In the genomic region with DNA sequence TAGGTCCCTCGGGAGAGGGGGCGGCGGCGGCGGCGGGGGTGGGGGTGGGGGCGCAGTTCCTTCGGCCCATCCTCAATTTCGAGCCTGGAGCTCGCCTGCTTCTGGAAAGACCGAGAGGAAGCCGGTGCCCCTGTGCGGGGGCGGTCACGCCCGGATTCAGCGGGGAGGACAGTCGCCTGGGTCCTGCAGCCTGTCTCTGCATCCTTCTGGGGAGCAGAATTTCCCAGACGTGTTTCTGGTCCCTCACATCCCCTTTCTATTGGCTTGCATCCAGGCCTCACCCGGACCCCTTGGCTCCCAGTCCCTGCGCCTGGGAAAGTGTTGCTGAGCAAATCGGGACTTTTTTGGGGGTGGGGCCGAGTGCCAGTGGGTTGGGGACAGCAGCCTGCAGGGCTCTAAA, we compare ENCODE assay signal across 8 mouse cellular contexts. TPM values are rescaled to one million over a fixed set of nuclear protein-coding genes. Genes with fewer than 3 reads are reported as not detected.
DNase-seq lines count a peak whose midpoint lies in the region; ATAC-seq lines count a peak whose summit lies in the region.

No protein-coding gene starts in this region.

- H3K4me2 ChIP-seq in heart, embryonic 15.5 days: peak overlapping the region; percentile 95
- peak overlapping the region; percentile 80 for H3K4me2 ChIP-seq in midbrain, embryonic 14.5 days (ENCODE audit: low read length)

- peak; percentile 29 for DNase-seq in cerebellum, adult 11-12 months
- no peak for DNase-seq in cerebellum, adult 9-10 months
- peak; percentile 11 for DNase-seq in urinary bladder, postnatal 25 days (ENCODE audit: low spot score)
- DNase-seq in urinary bladder, adult 2 months (ENCODE audit: low spot score): no peak
- peak; percentile 16 to 67 for DNase-seq in left cerebral cortex, postnatal 10 days (ENCODE audit: extremely low spot score in 1 of 2, low spot score in 2 of 2)
- peak; percentile 59 for DNase-seq in midbrain, embryonic 14.5 days

- H3K9ac ChIP-seq in heart, embryonic 15.5 days: peak overlapping the region; percentile 65
- H3K9ac ChIP-seq in midbrain, embryonic 14.5 days (replicated peaks; ENCODE audit: low read length): peak overlapping the region; percentile 73

- WGBS in heart, embryonic 15.5 days: 0% methylated on average over 23 of the region's 23 CpGs
- WGBS in midbrain, embryonic 14.5 days: 0% methylated on average over 16 of the region's 23 CpGs

- no peaks in the 10 kb centered on the region for H3K36me3 ChIP-seq in heart, embryonic 15.5 days
- no peaks in the 10 kb centered on the region for H3K36me3 ChIP-seq in midbrain, embryonic 14.5 days (ENCODE audit: control insufficient read depth, insufficient read depth, low read length)

- ATAC-seq in heart, embryonic 15.5 days (replicated peaks; ENCODE audit: insufficient number of reproducible peaks, insufficient read depth, low FRiP score, low read depth): peak; percentile 28
- peak; percentile 67 for ATAC-seq in midbrain, embryonic 14.5 days (ENCODE audit: low FRiP score, low TSS enrichment)
- no peak for ATAC-seq in megakaryocyte progenitor cell, adult 5-6 weeks (replicated peaks; ENCODE audit: poor library complexity)

- peak overlapping the region; percentile 79 for H3K4me3 ChIP-seq in heart, embryonic 15.5 days
- H3K4me3 ChIP-seq in midbrain, embryonic 14.5 days (replicated peaks; ENCODE audit: low read depth, low read length): peak overlapping the region; percentile 59

- H3K27ac ChIP-seq in heart, embryonic 15.5 days: peak overlapping the region; percentile 54; the same call in 1 of the 2 replicates
- no peak overlapping the region for H3K27ac ChIP-seq in midbrain, embryonic 14.5 days (replicated peaks; ENCODE audit: low read depth, low read length)

- H3K4me1 ChIP-seq in heart, embryonic 15.5 days (replicated peaks): peaks cover 14% of the 10 kb centered on the region
- H3K4me1 ChIP-seq in midbrain, embryonic 14.5 days (ENCODE audit: control insufficient read depth, insufficient read depth, low read length): no peaks in the 10 kb centered on the region

- no peaks in the 10 kb centered on the region for H3K9me3 ChIP-seq in heart, embryonic 15.5 days (replicated peaks)
- no peaks in the 10 kb centered on the region for H3K9me3 ChIP-seq in midbrain, embryonic 14.5 days (ENCODE audit: control insufficient read depth, low read length)

- intact Hi-C loops in left cerebral cortex, postnatal 10 days (cut with DNase I): loop anchor here (10.0 kb wide), 1 partner anchor 78 kb away; a partner anchor contains a TSS

- no peaks in the 10 kb centered on the region for H3K27me3 ChIP-seq in heart, embryonic 15.5 days
- H3K27me3 ChIP-seq in midbrain, embryonic 14.5 days (ENCODE audit: control insufficient read depth, insufficient read depth, low read length): no peaks in the 10 kb centered on the region

RNA-seq across cellular contexts. Expression of a gene that starts 0.4 kb away (rescaled TPM):
- 7.1 and 7.2 TPM in 2 replicates for polyA plus RNA-seq in urinary bladder, adult 2 months (2012; rRNA removed)
- polyA plus RNA-seq in heart, embryonic 15.5 days (2015; fragmentation: Nextera tagmentation; extraction: Ambion mirVana): 19.0 and 32.3 TPM in 2 replicates
- 10 to 100 TPM; 43.1 to 44.4 TPM for total RNA-seq in left cerebral cortex, postnatal 10 days (2021)
- 65.9 and 76.9 TPM in 2 replicates for polyA plus RNA-seq in midbrain, embryonic 14.5 days (2014; fragmentation: Nextera tagmentation; extraction: Ambion mirVana)
- 0.64 and 1.2 TPM in 2 replicates for total RNA-seq in megakaryocyte progenitor cell, adult 5-6 weeks (2015)
- total RNA-seq in megakaryocyte progenitor cell, adult 5-6 weeks (2017): 0.47 and 0.75 TPM in 2 replicates

Comparison
In these comparisons a context has a peak if more than half of its experiments do, and no peak if none do; other contexts are left out.
1. DNase-seq: peak in cerebellum, adult 11-12 months (single experiment), urinary bladder, postnatal 25 days (single experiment), left cerebral cortex, postnatal 10 days (2 of 2) and midbrain, embryonic 14.5 days (single experiment); none in cerebellum, adult 9-10 months (single experiment) and urinary bladder, adult 2 months (single experiment).